In genomic region chr5:131165681-131166080, GRCm38 (mm10) we compare ENCODE assay signal across 13 mouse cellular contexts.
DNase-seq lines count a peak whose midpoint lies in the region; ATAC-seq lines count a peak whose summit lies in the region.
"Had no signal": no experiment of that assay in that cellular context is flagged by ENCODE, and none has a peak within 500 bp of the region (broad histone marks: within the 10 kb centered on the region; RNA-seq: fewer than 3 reads in every experiment).

No protein-coding gene starts in this region.

- peak; percentile 12 for DNase-seq in embryonic facial prominence, embryonic 14.5 days (ENCODE audit: low spot score)
- no peak for DNase-seq in embryonic facial prominence, embryonic 10.5 days (ENCODE audit: low spot score)
- DNase-seq in midbrain, embryonic 11.5 days (ENCODE audit: low spot score, missing footprints) = peak; percentile 83
- DNase-seq: adrenal gland, adult 8-10 months; cerebellum, adult 8-10 months; lung, adult 18-20 months; lung, postnatal 36 days had no signal

- no peak overlapping the region for H3K9ac ChIP-seq in embryonic facial prominence, embryonic 14.5 days (ENCODE audit: low read depth, low read length)
- no peak overlapping the region for H3K9ac ChIP-seq in midbrain, embryonic 11.5 days (ENCODE audit: low read length)
- H3K9ac ChIP-seq in midbrain, embryonic 16.5 days (ENCODE audit: low read depth, low read length) = no peak overlapping the region
- H3K9ac ChIP-seq in hindbrain, embryonic 16.5 days (ENCODE audit: low read depth, low read length) = no peak overlapping the region
- no peak overlapping the region for H3K9ac ChIP-seq in neural tube, embryonic 15.5 days (replicated peaks)
- H3K9ac ChIP-seq: limb, embryonic 15.5 days; midbrain, embryonic 13.5 days had no signal

- no peaks in the 10 kb centered on the region for H3K9me3 ChIP-seq in embryonic facial prominence, embryonic 14.5 days (ENCODE audit: control insufficient read depth, low read length)
- H3K9me3 ChIP-seq in embryonic facial prominence, embryonic 10.5 days = no peaks in the 10 kb centered on the region
- no peaks in the 10 kb centered on the region for H3K9me3 ChIP-seq in midbrain, embryonic 11.5 days (ENCODE audit: control insufficient read depth, low read length)
- no peaks in the 10 kb centered on the region for H3K9me3 ChIP-seq in midbrain, embryonic 16.5 days (replicated peaks; ENCODE audit: control insufficient read depth, low read length, poor library complexity, severe bottlenecking)
- H3K9me3 ChIP-seq in hindbrain, embryonic 16.5 days (ENCODE audit: control insufficient read depth, low read length) = 0 out of 2 replicates have a peak, but pooled peaks cover 5% of the 10 kb centered on the region
- no peaks in the 10 kb centered on the region for H3K9me3 ChIP-seq in neural tube, embryonic 15.5 days (replicated peaks)
- H3K9me3 ChIP-seq: limb, embryonic 15.5 days; midbrain, embryonic 13.5 days had no signal

- H3K36me3 ChIP-seq in embryonic facial prominence, embryonic 14.5 days (ENCODE audit: control insufficient read depth, insufficient read depth, low read length) = no peaks in the 10 kb centered on the region
- H3K36me3 ChIP-seq in embryonic facial prominence, embryonic 10.5 days (replicated peaks) = no peaks in the 10 kb centered on the region
- no peaks in the 10 kb centered on the region for H3K36me3 ChIP-seq in midbrain, embryonic 11.5 days (ENCODE audit: control insufficient read depth, insufficient read depth, low read length)
- H3K36me3 ChIP-seq in midbrain, embryonic 16.5 days (ENCODE audit: control insufficient read depth, insufficient read depth, low read length) = no peaks in the 10 kb centered on the region
- H3K36me3 ChIP-seq in hindbrain, embryonic 16.5 days (ENCODE audit: control insufficient read depth, insufficient read depth, low read length) = no peaks in the 10 kb centered on the region
- H3K36me3 ChIP-seq in neural tube, embryonic 15.5 days = no peaks in the 10 kb centered on the region
- H3K36me3 ChIP-seq: limb, embryonic 15.5 days; midbrain, embryonic 13.5 days had no signal

- H3K4me2 ChIP-seq in embryonic facial prominence, embryonic 14.5 days (ENCODE audit: low read depth, low read length) = no peak overlapping the region
- no peak overlapping the region for H3K4me2 ChIP-seq in midbrain, embryonic 11.5 days
- no peak overlapping the region for H3K4me2 ChIP-seq in midbrain, embryonic 16.5 days (ENCODE audit: low read length)
- H3K4me2 ChIP-seq in hindbrain, embryonic 16.5 days (ENCODE audit: low read length) = no peak overlapping the region
- H3K4me2 ChIP-seq in neural tube, embryonic 15.5 days = no peak overlapping the region
- H3K4me2 ChIP-seq: limb, embryonic 15.5 days; midbrain, embryonic 13.5 days had no signal

- ATAC-seq in embryonic facial prominence, embryonic 14.5 days (ENCODE audit: low read depth) = no peak
- ATAC-seq in midbrain, embryonic 11.5 days (ENCODE audit: low FRiP score) = no peak
- no peak for ATAC-seq in midbrain, embryonic 16.5 days
- ATAC-seq in hindbrain, embryonic 16.5 days = peak; percentile 54; the same call in 1 of the 2 replicates
- no peak for ATAC-seq in neural tube, embryonic 15.5 days (ENCODE audit: low FRiP score)
- no peak for ATAC-seq in granulocyte monocyte progenitor cell, adult 5-6 weeks (replicated peaks; ENCODE audit: poor library complexity, severe bottlenecking)
- ATAC-seq: midbrain, embryonic 13.5 days had no signal

- no peaks in the 10 kb centered on the region for H3K27me3 ChIP-seq in embryonic facial prominence, embryonic 14.5 days (replicated peaks; ENCODE audit: control insufficient read depth, insufficient read depth, low read length)
- H3K27me3 ChIP-seq in embryonic facial prominence, embryonic 10.5 days (replicated peaks; ENCODE audit: low read depth, poor library complexity, severe bottlenecking) = no peaks in the 10 kb centered on the region
- no peaks in the 10 kb centered on the region for H3K27me3 ChIP-seq in midbrain, embryonic 11.5 days (ENCODE audit: control insufficient read depth, insufficient read depth, low read length)
- H3K27me3 ChIP-seq in midbrain, embryonic 16.5 days (ENCODE audit: control insufficient read depth, insufficient read depth, low read depth, low read length) = no peaks in the 10 kb centered on the region
- no peaks in the 10 kb centered on the region for H3K27me3 ChIP-seq in hindbrain, embryonic 16.5 days (replicated peaks; ENCODE audit: control insufficient read depth, insufficient read depth, low read length)
- H3K27me3 ChIP-seq in neural tube, embryonic 15.5 days (replicated peaks) = no peaks in the 10 kb centered on the region
- H3K27me3 ChIP-seq: limb, embryonic 15.5 days; midbrain, embryonic 13.5 days had no signal

- H3K4me1 ChIP-seq in embryonic facial prominence, embryonic 14.5 days (ENCODE audit: control insufficient read depth, insufficient read depth, low read length) = no peaks in the 10 kb centered on the region
- no peaks in the 10 kb centered on the region for H3K4me1 ChIP-seq in embryonic facial prominence, embryonic 10.5 days
- no peaks in the 10 kb centered on the region for H3K4me1 ChIP-seq in midbrain, embryonic 11.5 days (ENCODE audit: control insufficient read depth, insufficient read depth, low read length)
- H3K4me1 ChIP-seq in midbrain, embryonic 16.5 days (ENCODE audit: control insufficient read depth, insufficient read depth, low read length) = no peaks in the 10 kb centered on the region
- H3K4me1 ChIP-seq in hindbrain, embryonic 16.5 days (ENCODE audit: control insufficient read depth, insufficient read depth, low read depth, low read length) = no peaks in the 10 kb centered on the region; the same call in 1 of the 2 replicates
- peaks cover 7% of the 10 kb centered on the region; the same call in 1 of the 2 replicates for H3K4me1 ChIP-seq in neural tube, embryonic 15.5 days
- H3K4me1 ChIP-seq: limb, embryonic 15.5 days; midbrain, embryonic 13.5 days had no signal

- 79% methylated on average over 7 of the region's 7 CpGs for WGBS in embryonic facial prominence, embryonic 14.5 days
- WGBS in embryonic facial prominence, embryonic 10.5 days = 80% methylated on average over 7 of the region's 7 CpGs
- whole genome bisulfite sequencing in midbrain, embryonic 11.5 days = 67% methylated on average over 7 of the region's 7 CpGs
- 46% methylated on average over 7 of the region's 7 CpGs for WGBS in midbrain, embryonic 16.5 days
- WGBS in hindbrain, embryonic 16.5 days = 27% methylated on average over 7 of the region's 7 CpGs
- WGBS in neural tube, embryonic 15.5 days = 20% methylated on average over 7 of the region's 7 CpGs

- no peak overlapping the region for H3K4me3 ChIP-seq in embryonic facial prominence, embryonic 14.5 days (ENCODE audit: low read depth, low read length)
- H3K4me3 ChIP-seq in embryonic facial prominence, embryonic 10.5 days = no peak overlapping the region
- H3K4me3 ChIP-seq in midbrain, embryonic 11.5 days (ENCODE audit: low read depth, low read length) = no peak overlapping the region
- H3K4me3 ChIP-seq in midbrain, embryonic 16.5 days (ENCODE audit: low read depth, low read length) = no peak overlapping the region
- no peak overlapping the region for H3K4me3 ChIP-seq in hindbrain, embryonic 16.5 days (ENCODE audit: low read length)
- H3K4me3 ChIP-seq in neural tube, embryonic 15.5 days (replicated peaks) = no peak overlapping the region
- H3K4me3 ChIP-seq: limb, embryonic 15.5 days; midbrain, embryonic 13.5 days had no signal

- no peak overlapping the region for H3K27ac ChIP-seq in embryonic facial prominence, embryonic 14.5 days (replicated peaks; ENCODE audit: low read depth, low read length)
- no peak overlapping the region for H3K27ac ChIP-seq in embryonic facial prominence, embryonic 10.5 days (replicated peaks)
- H3K27ac ChIP-seq in midbrain, embryonic 11.5 days (ENCODE audit: low read depth, low read length) = no peak overlapping the region
- no peak overlapping the region for H3K27ac ChIP-seq in midbrain, embryonic 16.5 days (ENCODE audit: low read length)
- no peak overlapping the region for H3K27ac ChIP-seq in hindbrain, embryonic 16.5 days (ENCODE audit: low read depth, low read length)
- 0 out of 2 replicates have a peak overlapping the region, but pooled peaks have one; percentile 18 for H3K27ac ChIP-seq in neural tube, embryonic 15.5 days (replicated peaks)
- H3K27ac ChIP-seq: limb, embryonic 15.5 days; midbrain, embryonic 13.5 days had no signal
